In the genomic region with DNA sequence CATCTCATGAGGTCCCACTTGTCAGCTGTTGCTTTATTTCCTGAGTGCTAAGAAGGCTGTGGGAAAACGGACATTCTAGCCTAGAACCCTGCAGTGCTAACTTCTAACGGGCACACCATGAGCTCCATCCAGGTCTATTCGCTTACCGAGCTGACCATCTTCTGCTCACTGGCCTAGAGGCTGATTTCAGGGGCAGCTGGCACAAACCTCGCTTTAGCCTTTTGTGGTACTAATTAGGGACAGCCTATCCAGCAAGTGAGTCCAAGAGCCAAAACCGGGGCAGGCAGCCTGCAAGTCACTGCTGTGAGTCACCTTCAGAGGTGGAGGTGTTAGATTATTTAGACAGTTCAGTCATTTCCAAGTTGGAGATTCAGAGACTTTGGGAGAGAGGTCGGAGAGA, we compare ENCODE assay signal across 18 mouse cellular contexts. TPM values are rescaled to one million over a fixed set of nuclear protein-coding genes. Genes with fewer than 3 reads are reported as not detected.
DNase-seq lines count a peak whose midpoint lies in the region.
"Had no signal": no experiment of that assay in that cellular context is flagged by ENCODE, and none has a peak within 500 bp of the region (broad histone marks: within the 10 kb centered on the region; RNA-seq: fewer than 3 reads in every experiment).

No protein-coding gene starts in this region.

- DNase-seq in heart, adult 9 months (ENCODE audit: low spot score in 2 of 2): peak; percentile 9 to 18
- DNase-seq in heart, embryonic 10.5 days (ENCODE audit: low spot score): no peak
- peak; percentile 70 for DNase-seq in Muller cell, postnatal 12 days (ENCODE audit: inconsistent ontology term)
- DNase-seq in brain, adult 2 months (ENCODE audit: low read depth, low spot score): peak; percentile 68
- DNase-seq in cerebellum, adult 9-10 months: peak; percentile 56
- no peak for DNase-seq in urinary bladder, adult 18-20 months (ENCODE audit: low spot score in 2 of 2)
- DNase-seq in layer of hippocampus, adult 11-12 months (ENCODE audit: low spot score): no peak
- DNase-seq: adrenal gland, adult 2 months; gastrocnemius, postnatal 25 days; kidney, postnatal 25 days; liver, postnatal 0 days; right cerebral cortex, postnatal 14 days; thymus, postnatal 14 days had no signal

- no peaks in the 10 kb centered on the region for H3K27me3 ChIP-seq in heart, embryonic 10.5 days (ENCODE audit: insufficient read depth, poor library complexity, severe bottlenecking)
- H3K27me3 ChIP-seq: heart, embryonic 13.5 days; intestine, embryonic 15.5 days; limb, embryonic 12.5 days had no signal

- H3K9me3 ChIP-seq in heart, embryonic 10.5 days: no peaks in the 10 kb centered on the region
- H3K9me3 ChIP-seq: forebrain, embryonic 10.5 days; heart, embryonic 13.5 days; intestine, embryonic 15.5 days; limb, embryonic 12.5 days had no signal

- WGBS in heart, embryonic 10.5 days: 60% methylated on average over 7 of the region's 7 CpGs

- no peak overlapping the region for H3K4me3 ChIP-seq in heart, embryonic 10.5 days
- H3K4me3 ChIP-seq: forebrain, embryonic 10.5 days; heart, embryonic 13.5 days; intestine, embryonic 15.5 days; limb, embryonic 12.5 days had no signal

- H3K4me1 ChIP-seq in heart, embryonic 10.5 days: peaks cover 5% of the 10 kb centered on the region; the same call in 1 of the 2 replicates
- H3K4me1 ChIP-seq: forebrain, embryonic 10.5 days; intestine, embryonic 15.5 days; limb, embryonic 12.5 days had no signal

- H3K27ac ChIP-seq in heart, embryonic 10.5 days: no peak overlapping the region
- H3K27ac ChIP-seq: forebrain, embryonic 10.5 days; heart, embryonic 13.5 days; intestine, embryonic 15.5 days; limb, embryonic 12.5 days; macrophage had no signal

- H3K36me3 ChIP-seq in heart, embryonic 10.5 days: peaks cover 13% of the 10 kb centered on the region; the same call in 1 of the 2 replicates
- H3K36me3 ChIP-seq: intestine, embryonic 15.5 days had no signal

RNA-seq across cellular contexts. Expression of a gene that starts 30.7 kb away (rescaled TPM):
- polyA plus RNA-seq in heart, embryonic 10.5 days (2016; fragmentation: Nextera tagmentation; extraction: Ambion mirVana): 35.2 and 37.1 TPM in 2 replicates

Comparison
In these comparisons a context has a peak if more than half of its experiments do, and no peak if none do; other contexts are left out.
1. DNase-seq: peak in heart, adult 9 months (2 of 2), Muller cell, postnatal 12 days (single experiment), brain, adult 2 months (single experiment) and cerebellum, adult 9-10 months (single experiment); none in heart, embryonic 10.5 days (single experiment), urinary bladder, adult 18-20 months (0 of 2) and layer of hippocampus, adult 11-12 months (single experiment).